Mouse (Mus musculus): ENCODE results near the gene Grm8.
"Not testable (repeated sequence)": the region's sequence is repeated elsewhere in the genome, so short reads cannot be mapped to it uniquely, and the experiment has no call there.

Gene Grm8

DNA sequence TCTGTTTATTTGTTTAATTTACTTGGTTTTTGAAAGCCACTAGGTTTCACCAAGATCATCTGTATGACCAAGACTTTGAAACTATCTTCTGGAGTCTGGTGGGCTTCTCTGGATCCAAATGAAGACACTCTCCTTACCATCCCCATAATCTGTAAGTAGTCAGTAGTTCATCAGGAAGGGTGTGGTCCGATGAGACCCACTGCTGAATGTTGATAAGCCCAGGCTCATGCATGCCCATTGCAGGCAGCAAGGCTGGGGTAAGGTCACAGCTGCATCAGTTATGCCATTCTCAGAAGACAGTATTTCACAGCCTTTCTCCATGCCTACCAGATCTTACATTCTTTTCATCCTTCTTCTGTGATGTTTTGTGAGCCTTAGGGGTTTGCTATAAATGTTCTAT lies 247.1 kb downstream of the Grm8 start:
- DNase-seq (ENCODE audit: low read depth, low spot score) = no peak

DNA sequence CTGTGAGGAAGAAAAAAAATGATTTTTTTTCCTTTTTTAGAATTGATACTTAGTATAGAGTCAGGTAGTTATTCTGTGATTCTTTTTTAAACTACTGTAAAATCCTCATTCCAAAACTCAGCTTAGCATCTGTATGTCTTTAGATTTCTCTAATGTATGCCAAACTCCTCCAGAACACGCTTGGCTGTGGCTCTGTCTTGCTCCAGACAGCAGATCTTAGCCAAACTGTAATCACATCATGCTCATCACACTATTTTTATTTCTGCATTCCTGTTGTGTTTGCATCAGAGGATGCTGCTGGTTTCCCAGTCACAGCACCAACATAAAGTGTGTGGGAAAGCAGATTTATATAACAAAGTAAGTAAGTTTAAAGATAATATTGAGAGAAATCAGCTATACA lies 249.2 kb downstream of the Grm8 start:
- DNase-seq (ENCODE audit: low read depth, low spot score) = no peak

DNA sequence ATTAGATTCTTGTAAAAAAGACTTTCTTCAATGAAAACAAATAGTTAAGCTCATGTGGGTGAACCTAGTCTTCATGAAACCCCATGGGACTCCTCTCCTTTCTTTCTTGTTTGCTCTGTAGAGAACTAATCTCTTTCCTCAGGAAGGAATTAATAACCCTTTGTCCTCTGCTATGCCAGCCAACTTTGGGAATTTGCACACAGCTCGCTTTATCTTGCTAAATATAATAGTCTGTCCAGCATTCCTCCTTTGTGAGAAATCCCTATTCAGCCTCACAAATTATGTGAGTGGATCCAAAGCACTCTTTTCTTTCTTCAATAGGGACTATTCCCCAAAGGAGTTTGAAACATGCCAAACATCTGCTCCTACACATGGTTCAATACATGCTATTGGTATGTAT lies 285.3 kb downstream of the Grm8 start:
- DNase-seq (ENCODE audit: low read depth, low spot score) = no peak

DNA sequence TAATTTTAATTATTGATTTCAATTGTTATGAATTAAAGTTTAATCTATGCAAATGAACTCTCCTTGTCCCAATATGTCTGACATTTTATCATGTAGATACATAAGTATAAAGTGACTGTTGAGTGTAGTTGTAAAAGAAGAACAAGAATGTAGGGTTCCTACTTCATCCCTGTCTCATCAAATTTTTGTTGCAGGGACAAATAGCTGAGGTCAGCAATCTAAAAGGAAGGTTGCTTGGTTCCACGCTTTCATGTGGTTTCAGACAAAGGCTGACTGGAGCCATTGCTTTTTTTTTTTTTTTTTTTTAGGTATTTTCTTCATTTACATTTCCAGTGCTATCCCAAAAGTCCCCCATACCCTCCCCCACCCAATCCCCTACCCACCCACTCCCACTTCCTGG lies 298.8 kb downstream of the Grm8 start:
- DNase-seq (ENCODE audit: low read depth, low spot score) = no peak

DNA sequence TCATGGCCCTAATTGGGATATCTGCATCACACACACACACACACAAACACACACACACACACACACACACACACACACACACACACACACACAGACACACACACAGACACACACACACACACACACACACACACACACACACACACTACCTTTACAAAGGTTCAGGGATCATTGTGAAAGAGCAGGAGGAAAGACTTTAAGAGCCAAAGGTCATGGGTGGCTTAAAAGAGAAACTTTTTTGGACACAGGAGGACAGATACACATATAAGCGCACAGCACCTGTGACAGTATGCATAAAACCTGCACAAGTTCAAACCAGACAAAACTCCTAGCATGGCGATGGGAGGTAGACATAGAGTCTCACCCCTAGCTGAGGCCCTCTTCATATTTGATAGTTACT lies 315.2 kb downstream of the Grm8 start:
- not testable (repeated sequence) for DNase-seq (ENCODE audit: low read depth, low spot score)

DNA sequence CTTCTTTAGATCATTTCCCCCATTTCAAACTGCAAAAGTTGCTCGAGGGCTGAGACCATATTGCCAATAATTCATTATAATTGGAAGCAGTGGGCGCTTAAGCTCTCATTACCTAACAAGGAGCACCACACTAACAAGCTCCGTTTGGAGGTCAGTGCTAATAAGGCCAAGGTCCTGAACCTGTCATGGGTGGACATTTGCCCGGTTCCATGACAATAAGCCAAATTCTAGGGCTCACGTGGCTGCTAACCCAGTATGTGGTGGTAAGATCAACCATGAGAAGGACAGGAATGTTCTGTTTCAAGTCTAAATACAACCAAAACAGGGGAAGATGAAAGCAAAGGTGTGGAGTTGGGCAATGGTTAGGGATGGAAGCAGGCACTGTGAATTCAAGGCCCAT lies 322.2 kb downstream of the Grm8 start:
- peak; percentile 49 for DNase-seq (ENCODE audit: low read depth, low spot score)

DNA sequence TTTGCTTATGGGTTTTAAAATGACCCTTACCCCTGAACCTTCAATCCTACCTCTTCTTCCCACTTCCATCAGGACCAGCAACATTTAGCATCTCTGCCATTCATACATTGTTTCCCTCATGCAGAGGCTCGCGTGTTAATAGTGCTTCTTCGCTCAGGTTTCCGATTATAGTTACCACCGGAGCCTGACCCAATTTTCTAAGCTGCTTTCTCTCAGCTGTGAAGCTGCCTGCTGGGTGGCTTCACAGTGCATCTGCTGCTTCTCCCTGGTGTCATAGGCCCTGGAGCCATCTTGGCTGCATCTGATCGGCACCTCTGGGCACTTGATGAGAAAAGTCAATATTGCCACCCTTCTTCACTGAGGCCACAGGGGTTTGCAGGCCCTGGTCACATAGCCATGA lies 325.0 kb downstream of the Grm8 start:
- no peak for DNase-seq (ENCODE audit: low read depth, low spot score)

DNA sequence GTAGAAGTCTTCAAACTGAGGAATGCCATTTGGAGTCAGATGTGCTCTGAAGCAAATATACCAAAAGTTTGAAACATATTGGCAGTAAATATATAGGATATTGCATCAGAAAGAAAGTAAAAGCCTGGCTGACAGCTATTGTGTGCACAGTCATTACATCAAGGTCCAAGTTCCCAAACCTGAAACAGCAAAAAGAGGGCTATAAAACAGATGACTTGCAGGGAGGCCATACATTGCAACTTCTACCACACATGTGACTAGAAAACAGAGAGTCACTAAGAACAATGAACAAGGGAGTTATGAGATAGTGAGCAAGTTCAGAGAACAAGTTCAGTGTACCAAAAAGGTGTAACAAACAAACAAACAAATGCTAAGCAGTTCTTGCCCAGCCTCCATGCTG lies 328.2 kb downstream of the Grm8 start:
- no peak for DNase-seq (ENCODE audit: low read depth, low spot score)

DNA sequence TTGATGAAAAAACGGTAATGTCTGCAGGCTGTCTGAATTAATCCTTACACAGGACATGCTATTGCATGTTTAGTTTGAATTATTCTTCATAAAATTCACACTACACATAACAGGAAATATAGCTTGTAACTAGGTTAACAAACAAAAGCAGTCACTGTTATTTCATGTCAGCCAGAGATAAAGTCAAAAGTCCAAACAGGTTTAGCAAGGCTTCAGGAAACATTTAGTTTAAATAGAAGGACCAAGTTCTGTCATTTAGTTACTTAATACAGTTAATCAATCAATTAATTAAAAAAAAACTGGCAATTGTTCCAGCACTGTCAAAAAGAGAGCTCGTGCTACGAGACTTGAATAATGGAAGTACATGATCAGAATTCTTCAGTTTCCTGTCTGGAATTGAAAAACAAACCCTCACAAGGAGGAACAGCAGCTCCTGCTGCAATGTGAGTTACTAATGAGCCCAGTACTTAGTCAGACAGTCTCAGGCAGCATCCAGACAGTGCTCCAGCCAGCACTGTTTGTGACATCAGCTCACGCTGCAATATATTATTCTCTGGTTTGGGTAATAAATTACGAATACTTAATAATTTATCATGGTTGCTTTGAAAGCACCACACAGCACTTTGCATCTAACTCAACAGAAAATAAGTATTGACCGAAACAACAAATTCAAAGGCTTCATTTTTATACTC lies 334.0 kb downstream of the Grm8 start:
- DNase-seq (ENCODE audit: low read depth, low spot score) = peak; percentile 6

DNA sequence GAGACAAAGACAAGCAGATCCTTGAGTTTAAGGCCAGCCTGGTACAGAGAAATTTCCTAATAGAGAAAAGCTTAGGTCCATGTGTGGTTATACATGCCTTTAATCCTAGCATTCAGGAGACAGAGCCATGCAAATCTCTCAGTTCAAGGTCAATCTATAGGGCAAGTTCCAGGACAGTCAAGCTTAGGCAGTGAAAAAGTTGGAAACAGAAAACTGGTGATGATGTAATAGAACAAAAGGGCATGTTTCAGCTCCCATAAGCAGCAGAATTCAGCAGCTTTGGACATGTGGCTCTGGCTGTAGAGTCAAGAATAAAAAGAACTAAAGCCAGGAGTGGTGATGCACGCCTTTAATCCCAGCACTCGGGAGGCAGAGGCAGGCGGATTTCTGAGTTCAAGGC lies 336.2 kb downstream of the Grm8 start:
- no peak for DNase-seq (ENCODE audit: low read depth, low spot score)

DNA sequence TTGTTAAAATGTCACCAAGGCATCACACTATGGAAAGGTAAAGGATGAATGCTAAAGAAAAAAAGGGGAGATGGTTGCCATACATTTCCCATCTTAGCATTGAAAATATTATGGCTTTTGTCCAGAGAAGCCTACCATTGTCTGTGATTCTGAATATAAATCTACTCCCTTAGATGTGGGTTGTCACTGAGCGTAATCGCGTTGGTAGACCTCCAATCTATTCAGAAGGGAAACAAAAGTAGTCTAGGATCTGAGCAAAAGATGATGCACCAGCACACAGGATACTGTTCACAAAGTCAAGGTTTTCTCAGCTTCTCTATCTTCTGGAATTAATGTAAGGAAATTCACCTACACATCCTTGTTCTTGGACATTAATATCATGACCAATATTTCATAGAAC lies 345.4 kb downstream of the Grm8 start:
- DNase-seq (ENCODE audit: low read depth, low spot score) = no peak

DNA sequence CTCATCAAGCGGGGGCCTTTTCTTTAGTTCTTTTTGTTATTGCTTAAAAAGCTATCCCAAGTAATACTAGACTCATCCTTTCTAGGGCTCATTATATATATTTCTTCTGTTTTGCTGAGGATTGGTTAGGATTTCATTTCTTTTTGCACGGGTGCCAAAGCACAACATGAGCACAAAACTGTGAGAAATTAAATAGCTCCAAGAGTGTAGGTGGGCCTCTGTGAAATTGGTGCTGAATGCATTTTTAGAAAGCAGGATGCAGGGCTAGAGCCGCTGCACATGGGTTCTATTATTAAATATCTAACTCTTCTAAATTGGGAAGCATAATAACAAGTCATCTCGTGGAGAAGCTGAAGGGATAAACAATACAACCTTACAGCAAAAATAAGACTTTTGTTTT lies 345.8 kb downstream of the Grm8 start:
- DNase-seq (ENCODE audit: low read depth, low spot score) = no peak

DNA sequence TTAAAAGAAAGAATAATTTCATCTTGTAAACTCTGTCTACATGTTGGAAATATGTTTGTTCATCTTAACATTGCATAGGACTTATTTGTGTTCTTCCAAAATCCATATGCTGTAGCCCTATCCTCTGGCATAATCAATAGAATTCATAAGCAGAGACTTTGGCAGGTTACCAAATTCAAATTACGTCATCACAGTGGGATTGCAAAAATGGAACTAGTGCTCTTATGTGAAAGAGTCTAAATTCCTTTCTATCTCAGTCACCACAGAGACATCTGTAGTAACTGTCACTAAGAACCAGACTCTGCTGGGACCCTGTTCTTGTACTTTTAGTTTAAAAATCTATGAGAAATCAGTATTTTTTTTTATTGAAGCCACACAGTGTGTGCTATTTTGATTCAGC lies 352.7 kb downstream of the Grm8 start:
- DNase-seq (ENCODE audit: low read depth, low spot score) = no peak

DNA sequence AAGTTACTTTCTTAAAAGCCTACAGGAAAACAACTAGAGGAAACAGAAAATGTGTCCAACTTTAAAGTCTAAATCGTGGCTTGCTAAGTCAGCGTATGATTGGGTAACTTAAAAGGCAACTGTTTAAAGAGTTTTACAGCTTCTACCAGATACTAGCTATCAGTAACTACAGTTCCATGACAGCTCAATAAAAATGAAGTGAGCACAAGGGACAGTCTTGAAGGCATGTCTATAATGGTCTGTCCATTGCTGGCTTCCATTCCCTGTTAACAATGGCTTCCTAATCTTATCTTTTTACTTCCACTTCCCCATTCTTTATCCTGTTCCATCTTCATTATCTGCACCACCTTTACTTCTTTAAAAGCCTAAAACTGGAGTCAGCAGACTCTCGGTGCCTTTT lies 353.6 kb downstream of the Grm8 start:
- no peak for DNase-seq (ENCODE audit: low read depth, low spot score)

DNA sequence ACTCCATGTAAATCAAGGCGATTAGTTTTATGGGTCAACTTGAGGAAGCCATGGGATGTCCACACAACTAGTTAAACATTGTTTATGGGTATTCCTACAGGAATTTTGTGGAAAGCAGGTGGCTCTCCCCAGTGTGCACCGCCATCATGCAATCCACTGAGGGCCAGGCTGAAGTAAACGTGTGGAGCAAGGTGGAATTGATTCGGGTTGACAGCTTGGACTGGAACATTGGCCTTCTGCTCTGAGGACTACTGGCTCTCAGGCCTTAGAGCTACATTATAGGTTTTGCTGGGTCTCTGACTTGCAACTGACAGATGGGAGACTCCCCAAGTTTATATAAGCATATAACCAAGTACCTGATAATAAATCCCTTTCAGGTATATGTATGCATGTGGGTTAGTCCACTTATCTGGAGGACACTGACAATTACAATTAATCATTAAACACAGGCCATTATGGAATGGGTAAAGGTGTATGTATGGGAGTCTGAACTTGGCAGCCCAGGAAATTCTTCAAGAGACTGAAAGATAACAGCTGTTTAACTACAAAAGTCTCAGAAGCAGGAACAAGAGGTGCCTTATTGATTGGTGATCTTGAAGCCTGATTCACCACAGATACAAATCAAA lies 359.2 kb downstream of the Grm8 start:
- DNase-seq (ENCODE audit: low read depth, low spot score) = no peak

DNA sequence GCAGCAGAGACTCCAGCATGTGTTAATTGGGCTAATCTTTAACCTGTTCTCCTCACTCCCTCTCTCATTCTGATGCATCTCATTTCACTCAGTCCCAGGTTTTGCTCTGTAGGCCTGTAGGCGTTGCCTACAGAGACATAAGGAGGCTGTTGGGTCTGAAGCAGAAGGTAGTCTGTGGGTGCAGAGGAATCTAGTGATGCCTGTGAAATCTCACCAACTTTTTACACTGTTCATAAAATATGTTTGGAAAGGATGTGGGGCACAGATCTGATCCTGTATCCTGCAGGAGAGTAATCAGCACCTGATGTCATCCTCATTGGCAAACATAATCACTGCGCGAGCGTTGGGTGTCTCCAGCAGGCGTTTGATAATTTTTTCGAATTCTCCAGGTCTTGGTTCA lies 372.9 kb downstream of the Grm8 start:
- no peak for DNase-seq (ENCODE audit: low read depth, low spot score)

DNA sequence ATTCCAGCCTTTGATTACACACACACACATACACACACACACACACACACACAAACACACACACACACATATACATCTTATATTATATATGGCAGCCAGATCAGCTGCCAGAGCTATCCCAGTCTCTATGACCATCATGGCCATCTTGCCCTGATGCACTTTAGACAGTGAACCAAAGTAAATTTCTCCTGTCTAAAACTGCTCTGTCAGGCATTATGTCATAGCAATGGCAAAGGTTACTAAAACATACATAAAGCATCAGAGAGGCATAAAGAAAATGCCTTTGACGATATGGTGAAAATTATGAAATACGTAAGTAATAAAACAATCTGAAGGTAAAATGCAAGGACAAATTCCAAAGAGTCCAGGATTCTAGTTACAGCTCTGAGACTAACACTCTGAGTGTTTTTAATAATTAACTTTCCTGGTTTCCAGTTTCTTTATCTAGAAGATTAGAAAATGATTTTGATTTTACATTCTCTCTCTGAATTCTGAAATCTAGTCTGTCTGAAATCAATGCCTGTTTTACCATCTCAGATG lies 381.6 kb downstream of the Grm8 start:
- no peak for DNase-seq (ENCODE audit: low read depth, low spot score)

DNA sequence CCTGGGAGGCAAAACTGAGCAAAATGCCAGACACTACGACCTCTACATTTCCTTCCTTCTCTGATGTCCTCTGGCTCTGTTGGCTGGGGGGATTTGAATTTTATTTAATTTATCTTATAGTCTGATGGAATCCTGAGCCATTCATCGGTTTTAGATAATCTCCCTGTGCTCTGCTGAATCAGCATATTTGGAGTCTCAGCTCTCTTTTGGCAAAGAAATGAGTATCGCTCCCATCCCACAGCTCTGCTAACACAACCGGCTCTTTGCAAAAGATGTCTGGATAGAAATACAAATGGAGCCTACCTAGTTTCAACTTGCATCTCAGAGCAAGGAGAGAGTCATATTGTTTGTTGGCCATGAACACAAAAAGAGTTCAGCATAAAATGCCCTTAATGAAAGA lies 388.5 kb downstream of the Grm8 start:
- DNase-seq (ENCODE audit: low read depth, low spot score) = no peak

DNA sequence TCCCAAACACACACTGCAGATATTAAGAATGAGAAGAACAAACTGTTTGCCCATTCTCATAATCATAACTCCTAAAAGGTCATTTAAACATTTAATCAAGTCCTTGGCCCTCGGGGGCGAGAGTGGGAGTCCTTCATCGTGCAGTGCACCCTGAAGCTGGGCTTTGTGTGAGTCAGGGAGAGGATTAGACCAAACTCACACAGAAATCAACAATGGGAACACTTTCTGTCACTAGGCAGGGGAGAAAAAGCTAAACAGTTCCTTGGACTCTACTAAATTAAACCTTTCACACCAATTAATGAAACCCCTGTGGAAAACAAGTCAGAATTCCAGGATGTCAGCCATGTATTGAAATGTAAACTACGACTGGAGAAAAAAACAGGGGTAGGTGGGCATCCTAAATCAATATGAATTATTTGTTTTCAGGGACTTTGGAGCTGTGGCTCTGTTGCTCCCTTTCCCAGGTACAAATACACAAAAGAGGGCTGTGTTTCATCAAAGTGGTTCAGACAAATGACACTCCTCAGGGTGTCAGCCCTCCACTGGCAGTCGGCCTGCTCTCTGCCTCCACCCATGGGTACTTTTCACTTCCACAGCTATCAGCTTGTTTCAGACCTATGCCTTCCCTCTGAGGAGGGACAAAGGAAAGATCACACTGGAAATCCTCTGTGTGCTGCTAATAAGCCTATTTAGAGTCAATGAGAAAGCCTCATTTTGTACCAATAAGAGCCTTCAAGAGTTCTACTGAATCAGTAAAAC lies 389.1 kb downstream of the Grm8 start:
- no peak for DNase-seq (ENCODE audit: low read depth, low spot score)

DNA sequence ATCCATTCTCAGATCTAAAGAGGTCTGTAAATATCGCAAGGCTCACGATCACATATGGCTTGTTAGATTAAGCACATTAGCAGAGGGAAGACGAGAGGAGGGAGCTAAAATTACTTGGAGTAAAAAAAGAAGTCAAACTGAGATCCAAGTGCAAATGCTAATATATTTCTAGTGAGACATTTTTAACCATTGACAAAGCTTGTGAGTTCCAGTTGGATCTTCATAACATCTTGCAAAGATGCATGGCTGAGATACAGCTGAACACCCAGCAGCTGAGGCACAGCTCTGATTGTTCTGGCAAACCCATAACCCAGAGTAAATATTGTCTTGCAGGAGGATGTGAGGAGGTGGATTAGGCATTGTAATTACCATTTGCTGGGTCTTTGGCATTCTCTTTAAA lies 445.6 kb downstream of the Grm8 start:
- DNase-seq (ENCODE audit: low read depth, low spot score) = no peak

DNA sequence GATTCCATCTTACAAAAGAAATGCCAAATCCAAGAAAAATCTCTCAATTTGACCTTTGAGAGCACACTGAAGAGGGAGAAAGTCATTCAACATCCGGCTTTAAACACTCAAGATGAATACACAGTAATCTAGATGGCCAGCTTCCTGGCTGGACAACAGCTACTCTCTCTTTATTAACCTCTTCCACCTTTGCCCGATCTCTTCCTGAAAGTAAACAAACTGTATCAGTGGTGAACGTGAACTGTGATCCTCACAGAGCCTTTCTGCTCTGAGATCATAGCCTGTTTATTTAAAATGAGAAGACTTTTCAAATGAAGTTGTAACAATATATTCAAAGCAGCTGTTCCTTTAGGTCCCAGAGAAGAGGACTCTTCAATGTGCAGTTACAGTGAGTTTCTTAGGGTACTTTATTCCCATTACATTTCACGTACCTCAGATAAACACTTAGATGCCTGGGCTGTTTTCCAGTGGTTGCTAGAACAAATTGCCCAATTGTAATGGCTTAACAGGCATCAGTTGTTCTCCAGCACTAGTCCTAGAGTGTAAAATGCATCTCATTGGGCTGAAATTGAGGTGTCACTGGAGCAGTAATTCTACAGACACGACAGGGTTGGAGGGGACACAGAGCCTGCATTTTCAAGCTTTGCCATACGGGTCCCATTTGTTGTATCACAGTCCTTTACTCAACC lies 473.1 kb downstream of the Grm8 start:
- no peak for DNase-seq (ENCODE audit: low read depth, low spot score)

DNA sequence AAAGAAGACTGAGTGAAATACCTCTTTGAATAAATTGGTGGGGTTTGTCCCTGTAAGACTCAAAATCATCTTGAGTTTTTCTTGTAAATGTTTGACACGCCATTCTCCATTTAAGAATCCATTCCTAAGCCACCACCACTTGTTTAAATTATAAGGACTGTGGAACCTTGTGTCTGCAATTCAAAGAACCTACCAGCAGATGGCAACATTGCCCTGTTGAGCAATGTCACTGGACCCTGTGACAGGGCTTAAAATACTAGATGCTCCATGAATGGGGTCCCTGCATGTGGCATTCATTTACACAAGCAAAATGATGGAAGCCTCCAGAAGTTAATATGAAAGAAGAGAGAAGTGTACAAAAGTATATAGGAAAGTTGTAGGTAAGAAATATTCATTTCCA lies 477.5 kb downstream of the Grm8 start:
- peak; percentile 82 for DNase-seq (ENCODE audit: low read depth, low spot score)

Measured in forelimb bud, embryonic 11.5 days (tissue).